24 mouse cellular contexts compared by ENCODE assay signal in genomic region chr14:76535096-76535495, GRCm38 (mm10). TPM values are rescaled to one million over a fixed set of nuclear protein-coding genes. Genes with fewer than 3 reads are reported as not detected.
DNase-seq lines count a peak whose midpoint lies in the region; ATAC-seq and TF ChIP-seq lines count a peak whose summit lies in the region.
"Had no signal": no experiment of that assay in that cellular context is flagged by ENCODE, and none has a peak within 500 bp of the region (broad histone marks: within the 10 kb centered on the region; RNA-seq: fewer than 3 reads in every experiment).

No protein-coding gene starts in this region.

- peak overlapping the region; percentile 29; the same call in 1 of the 2 replicates for H3K27ac ChIP-seq in heart, embryonic 11.5 days (ENCODE audit: low read depth, low read length)
- H3K27ac ChIP-seq in liver, embryonic 16.5 days (ENCODE audit: low read length): peak overlapping the region; percentile 98
- H3K27ac ChIP-seq: embryonic facial prominence, embryonic 13.5 days; forebrain, embryonic 10.5 days; heart, adult 2 months had no signal

- H3K4me3 ChIP-seq in heart, embryonic 11.5 days (ENCODE audit: low read depth, low read length): no peak overlapping the region
- 0 out of 2 replicates have a peak overlapping the region, but pooled peaks have one; percentile 15 for H3K4me3 ChIP-seq in liver, embryonic 16.5 days (ENCODE audit: low read depth, low read length)
- H3K4me3 ChIP-seq: embryonic facial prominence, embryonic 13.5 days; forebrain, embryonic 10.5 days; heart, adult 2 months had no signal

- POLR2A ChIA-PET in Patski (lab: Charles Lee): interaction anchor here (1.0 to 5.7 kb wide), 7 partner anchors 15 to 283 kb away, joined by 3 to 87 read pairs (median 7); partner anchors contain the start of gene Serp2

- CTCF ChIA-PET in Patski (lab: Charles Lee): interaction anchor here (0.7 to 3.0 kb wide), 3 partner anchors 13 to 347 kb away, joined by 3 to 13 read pairs (median 3); no protein-coding TSS in a partner anchor

- DNase-seq in heart, postnatal 10 days: no peak
- DNase-seq in 3T3-L1 (ENCODE audit: low read depth, low spot score): peak; percentile 57
- DNase-seq in Patski (ENCODE audit: low read depth, low spot score): no peak
- no peak for DNase-seq in right cerebral cortex, adult 18-20 months
- no peak for DNase-seq in layer of hippocampus, adult 9-11 months
- DNase-seq: adrenal gland, postnatal 10 days; B cell, adult 2 months; cerebellum, adult 8-10 months; cerebellum, postnatal 36 days; embryo, embryonic 11 days; gastrocnemius, postnatal 36 days; heart, adult 2 months; kidney, postnatal 4 days; lung, postnatal 4 days; midbrain, embryonic 14.5 days; thymus, postnatal 14 days had no signal

- no peaks in the 10 kb centered on the region for H3K9me3 ChIP-seq in heart, embryonic 11.5 days (replicated peaks; ENCODE audit: control insufficient read depth, low read length)
- H3K9me3 ChIP-seq in liver, embryonic 16.5 days (replicated peaks; ENCODE audit: control insufficient read depth, low read length): no peaks in the 10 kb centered on the region
- H3K9me3 ChIP-seq: embryonic facial prominence, embryonic 13.5 days; forebrain, embryonic 10.5 days had no signal

- TF ChIP-seq CTCF in Patski (IDR thresholded peaks at IDR 0.05): no peak

- H3K4me2 ChIP-seq in heart, embryonic 11.5 days: no peak overlapping the region
- H3K4me2 ChIP-seq in liver, embryonic 16.5 days (ENCODE audit: low read depth, low read length): peak overlapping the region; percentile 96
- H3K4me2 ChIP-seq: embryonic facial prominence, embryonic 13.5 days had no signal

- H3K9ac ChIP-seq in heart, embryonic 11.5 days (ENCODE audit: low read depth, low read length): no peak overlapping the region
- H3K9ac ChIP-seq in liver, embryonic 16.5 days (ENCODE audit: low read depth, low read length): peak overlapping the region; percentile 34
- H3K9ac ChIP-seq: embryonic facial prominence, embryonic 13.5 days had no signal

- no peak for ATAC-seq in heart, embryonic 11.5 days (replicated peaks; ENCODE audit: insufficient number of reproducible peaks, low FRiP score, low TSS enrichment)
- ATAC-seq in Patski: peak; percentile 52
- no peak for ATAC-seq in liver, embryonic 16.5 days (ENCODE audit: low read depth)
- ATAC-seq: forebrain, embryonic 16.5 days; intestine, postnatal 0 days had no signal

- 72% methylated on average over 1 of the region's 1 CpGs for WGBS in heart, embryonic 11.5 days (ENCODE audit: insufficient replicate concordance)
- WGBS in liver, embryonic 16.5 days (ENCODE audit: insufficient replicate concordance): 83% methylated on average over 1 of the region's 1 CpGs

- in situ Hi-C loops in Patski (cut with MboI; ENCODE audit: low pct_unique_long_range_greater_than_20kb): loop anchor here (10.0 kb wide), 1 partner anchor 170 kb away; no protein-coding TSS in a partner anchor

- no peaks in the 10 kb centered on the region for H3K27me3 ChIP-seq in heart, embryonic 11.5 days (ENCODE audit: control insufficient read depth, insufficient read depth, low read length)
- no peaks in the 10 kb centered on the region for H3K27me3 ChIP-seq in Patski
- H3K27me3 ChIP-seq in liver, embryonic 16.5 days (ENCODE audit: control insufficient read depth, insufficient read depth, low read depth, low read length): no peaks in the 10 kb centered on the region
- H3K27me3 ChIP-seq: CH12.LX; embryonic facial prominence, embryonic 13.5 days had no signal

- H3K36me3 ChIP-seq in heart, embryonic 11.5 days (ENCODE audit: control insufficient read depth, insufficient read depth, low read length): no peaks in the 10 kb centered on the region
- H3K36me3 ChIP-seq in liver, embryonic 16.5 days (ENCODE audit: control insufficient read depth, insufficient read depth): no peaks in the 10 kb centered on the region
- H3K36me3 ChIP-seq: embryonic facial prominence, embryonic 13.5 days; forebrain, embryonic 10.5 days; G1E had no signal

- peaks cover 28% of the 10 kb centered on the region for H3K4me1 ChIP-seq in heart, embryonic 11.5 days (ENCODE audit: control insufficient read depth, insufficient read depth, low read length)
- H3K4me1 ChIP-seq in liver, embryonic 16.5 days (ENCODE audit: control insufficient read depth, low read depth, low read length): peaks cover 45% of the 10 kb centered on the region

- intact Hi-C loops in heart, postnatal 10 days (cut with DNase I): no loop called here

RNA-seq across cellular contexts. Expression of gene Serp2, which starts 21.6 kb away (rescaled TPM):
- polyA plus RNA-seq in heart, embryonic 11.5 days (2014; fragmentation: Nextera tagmentation; extraction: Ambion mirVana): 24.4 TPM in 2 replicates
- 1 to 10 TPM in 1 of 2 experiments, under 1 TPM in 1; 0.37 to 1.8 TPM for total RNA-seq in heart, postnatal 10 days (2021)
- polyA plus RNA-seq in Patski (2021): 21.4 TPM
- polyA plus RNA-seq in liver, embryonic 16.5 days (2015; fragmentation: Nextera tagmentation; extraction: Ambion mirVana): 0.61 and 0.79 TPM in 2 replicates
- total RNA-seq: CH12.LX, G1E had no signal
- polyA plus RNA-seq: G1E had no signal

Comparison
In these comparisons a context has a peak if more than half of its experiments do, and no peak if none do; other contexts are left out.
1. RNA of gene Serp2, which starts 21.6 kb away (polyA plus RNA-seq): 24.4 TPM in heart, embryonic 11.5 days and 21.4 TPM in Patski (single experiment); 0.61 to 0.79 TPM in liver, embryonic 16.5 days; every median in the first group is over 10 times any median in the second.